Mouse (Mus musculus) liver, adult 2 months (tissue): ENCODE measurements at regions not wholly inside any gene's neighbourhood (a gene's known extent, or its start where the extent isn't known, plus 50 kb on each side); places are given as distances from the start of the nearest gene placed in this dataset.
"Not testable (repeated sequence)": the region's sequence is repeated elsewhere in the genome, so short reads cannot be mapped to it uniquely, and the experiment has no call there.

ENCODE experiments used
- DNase-seq: peaks from one replicate; pipeline ENCODE4 v3.0.0-alpha.2; 2011; ENCODE audit warnings: low read depth, low spot score; ENCODE audit errors: extremely low read depth
- H3K27ac ChIP-seq: fragments of 200-500 bp; replicated peaks from 2 replicates; pipeline ENCODE4 v1.5.1; 2012; ENCODE audit warnings: low read depth, mild to moderate bottlenecking, control low read depth, inconsistent platforms, low read length; ENCODE audit not compliant: insufficient read depth
- H3K27me3 ChIP-seq: fragments of 200-500 bp; 2 replicates; pipeline ENCODE4 v1.6.1; 2012; ENCODE audit warnings: mild to moderate bottlenecking, moderate library complexity, low read length, inconsistent platforms; ENCODE audit not compliant: control insufficient read depth, insufficient read depth
- H3K36me3 ChIP-seq: fragments of 200-500 bp; 2 replicates; pipeline ENCODE4 v1.6.1; 2012; ENCODE audit warnings: low read length, inconsistent platforms; ENCODE audit not compliant: control insufficient read depth, insufficient read depth
- H3K4me1 ChIP-seq: fragments of 200-500 bp; 2 replicates; pipeline ENCODE4 v1.6.1; 2011; ENCODE audit warnings: low read length; ENCODE audit not compliant: control insufficient read depth, insufficient read depth
- H3K4me3 ChIP-seq: fragments of 200-500 bp; 2 replicates; pipeline ENCODE4 v1.5.1; 2011; ENCODE audit warnings: low read depth, mild to moderate bottlenecking, control low read depth, low read length, moderate library complexity; ENCODE audit not compliant: insufficient read depth
- H3K79me2 ChIP-seq: fragments of 200-500 bp; 2 replicates; pipeline ENCODE4 v1.6.1; 2012; ENCODE audit warnings: inconsistent platforms, mild to moderate bottlenecking, low read length, moderate library complexity; ENCODE audit not compliant: control insufficient read depth, insufficient read depth
- H3K9ac ChIP-seq: fragments of 200-500 bp; 2 replicates; pipeline ENCODE4 v1.6.1; 2012; ENCODE audit warnings: low read depth, mild to moderate bottlenecking, control low read depth, inconsistent platforms, low read length
- CTCF ChIP-seq: fragments of 200-500 bp; IDR thresholded peaks from 2 replicates; pipeline ENCODE4 v1.5.1; 2011; ENCODE audit warnings: low read depth, low read length, control low read depth
- POLR2A ChIP-seq: fragments of 200-500 bp; IDR thresholded peaks from 2 replicates; pipeline ENCODE4 v1.6.1; 2011; ENCODE audit warnings: low read length, control low read depth; ENCODE audit not compliant: insufficient read depth; ENCODE audit errors: extremely low read depth
- WGBS: fragments of 180-500 bp; shearing (Covaris S2); methylation state at CpG from one replicate; pipeline ENCODE4 v1.1.7; 2018; 5-methylcytosine and 5-hydroxymethylcytosine counted together

- Histone ChIP-seq H3K27ac (no peak overlapping the region), H3K4me3 (no peak overlapping the region), H3K36me3 (no peaks in the 10 kb centered on the region), H3K4me1 (no peaks in the 10 kb centered on the region), H3K79me2 (no peaks in the 10 kb centered on the region), H3K9ac (no peak overlapping the region), H3K27me3 (no peaks in the 10 kb centered on the region)
- TF ChIP-seq POLR2A (no peak), CTCF (no peak)
- 96% methylated on average over 1 of the region's 1 CpGs for WGBS
- no peak for DNase-seq
Measured at GRCm38 (mm10) chr1:47119636-47120035, 227.0 kb upstream of the Slc39a10 start.

GRCm38 (mm10) chr1:47116681-47117080 lies 224.0 kb upstream of the Slc39a10 start:
- not testable (repeated sequence) for H3K79me2 ChIP-seq, DNase-seq, H3K36me3 ChIP-seq, H3K9ac ChIP-seq, H3K27me3 ChIP-seq, H3K4me1 ChIP-seq, H3K27ac ChIP-seq, H3K4me3 ChIP-seq
- WGBS = 93% methylated on average over 4 of the region's 4 CpGs

DNA sequence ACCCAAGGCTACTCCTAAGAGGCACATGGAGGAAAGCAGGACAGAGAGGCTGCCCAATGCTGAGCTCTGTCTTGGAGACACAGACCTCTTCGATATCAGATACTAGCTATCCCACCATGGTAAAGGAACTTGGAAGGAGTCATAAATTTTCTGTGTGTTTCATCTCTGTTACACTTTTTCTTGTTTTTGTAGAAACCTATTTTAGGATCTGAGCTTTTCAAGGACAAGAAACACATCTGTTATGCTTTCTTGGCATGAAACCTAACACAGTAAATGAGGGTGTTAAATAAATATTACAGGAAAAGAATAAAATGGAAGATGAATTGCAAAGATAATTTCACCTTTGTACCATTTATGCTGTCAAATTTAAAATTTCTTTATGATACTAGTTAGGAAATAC lies 219.8 kb upstream of the Slc39a10 start:
- 76% methylated on average over 1 of the region's 1 CpGs for WGBS
- H3K79me2 ChIP-seq = no peaks in the 10 kb centered on the region
- H3K4me1 ChIP-seq = no peaks in the 10 kb centered on the region
- H3K36me3 ChIP-seq = no peaks in the 10 kb centered on the region
- no peak overlapping the region for H3K9ac ChIP-seq
- no peak overlapping the region for H3K27ac ChIP-seq
- TF ChIP-seq POLR2A = no peak
- no peak for TF ChIP-seq CTCF
- DNase-seq = no peak
- no peak overlapping the region for H3K4me3 ChIP-seq
- H3K27me3 ChIP-seq = no peaks in the 10 kb centered on the region

DNA sequence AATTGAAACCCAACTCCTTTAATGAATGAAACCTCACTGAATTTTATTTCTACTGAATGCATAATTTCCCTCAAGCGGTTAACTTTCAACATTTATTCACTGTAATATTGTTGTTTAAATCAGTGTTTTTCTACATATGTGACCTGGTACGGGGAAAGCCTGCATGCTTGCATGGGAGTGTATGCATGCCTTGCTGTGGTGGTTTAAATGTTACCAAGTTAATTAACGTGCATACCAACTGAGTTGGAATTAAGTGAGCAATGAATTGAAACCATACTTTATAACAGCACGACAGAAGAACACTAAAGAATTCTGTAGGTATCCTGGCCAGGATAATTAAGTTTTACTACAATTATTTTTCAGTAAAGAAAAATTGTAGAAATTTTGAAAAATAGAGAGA lies 211.4 kb upstream of the Slc39a10 start:
- Histone ChIP-seq H3K4me3 (no peak overlapping the region), H3K4me1 (no peaks in the 10 kb centered on the region), H3K36me3 (no peaks in the 10 kb centered on the region), H3K27me3 (no peaks in the 10 kb centered on the region), H3K27ac (no peak overlapping the region), H3K79me2 (no peaks in the 10 kb centered on the region), H3K9ac (no peak overlapping the region)
- TF ChIP-seq POLR2A (no peak), CTCF (no peak)
- DNase-seq = no peak
- WGBS = 85% methylated on average over 4 of the region's 4 CpGs

DNA sequence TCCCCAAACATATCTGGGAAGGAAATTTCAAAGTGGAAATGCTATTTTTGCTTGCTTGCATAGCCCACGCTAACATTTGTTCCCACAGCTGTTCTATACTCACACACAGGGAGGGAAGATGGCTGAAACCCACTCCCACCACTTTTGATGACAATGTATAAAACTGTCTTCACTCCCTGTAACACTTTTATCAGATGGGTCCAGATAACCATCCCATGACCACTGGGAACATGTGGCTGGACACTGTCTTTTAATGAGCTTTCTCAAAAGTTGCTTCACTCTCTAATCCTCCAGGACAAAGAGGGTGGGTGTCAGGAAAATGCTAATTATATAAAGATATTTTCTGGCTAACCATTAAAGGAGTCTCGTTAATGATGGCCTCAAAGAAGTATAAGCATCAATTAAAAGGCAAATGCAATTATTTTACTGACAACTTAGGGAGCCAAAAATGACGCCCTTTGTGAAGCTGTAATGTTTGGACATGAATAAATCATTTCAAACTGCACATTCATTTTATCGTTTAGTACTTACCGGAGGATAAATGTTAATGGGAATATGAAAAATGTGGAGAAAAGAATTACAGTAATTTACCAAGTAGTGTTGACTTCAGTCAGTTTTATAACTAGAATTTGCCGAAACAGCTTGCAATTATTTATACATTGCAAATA lies 210.8 kb upstream of the Slc39a10 start:
- TF ChIP-seq CTCF (no peak), POLR2A (no peak)
- DNase-seq = no peak
- Histone ChIP-seq H3K4me3 (no peak overlapping the region), H3K36me3 (no peaks in the 10 kb centered on the region), H3K4me1 (no peaks in the 10 kb centered on the region), H3K27ac (no peak overlapping the region), H3K27me3 (no peaks in the 10 kb centered on the region), H3K9ac (no peak overlapping the region), H3K79me2 (no peaks in the 10 kb centered on the region)
- WGBS = 82% methylated on average over 6 of the region's 6 CpGs

GRCm38 (mm10) chr1:47097084-47097996 lies 204.7 kb upstream of the Slc39a10 start:
- DNase-seq = no peak
- Histone ChIP-seq H3K4me3 (no peak overlapping the region), H3K9ac (no peak overlapping the region), H3K4me1 (no peaks in the 10 kb centered on the region), H3K27me3 (no peaks in the 10 kb centered on the region), H3K27ac (no peak overlapping the region), H3K79me2 (no peaks in the 10 kb centered on the region), H3K36me3 (no peaks in the 10 kb centered on the region)
- TF ChIP-seq POLR2A = no peak
- no peak for TF ChIP-seq CTCF
- whole genome bisulfite sequencing = 76% methylated on average over 7 of the region's 7 CpGs
